Mouse (Mus musculus) macrophage (primary cell): ENCODE measurements around the gene Hexim2. TPM values are rescaled to one million over a fixed set of nuclear protein-coding genes. Genes with fewer than 3 reads are reported as not detected.

Experiments used
- H3K27ac ChIP-seq: fragments of 350-480 bp; formaldehyde crosslinking; 2 replicates; pipeline ENCODE4 v1.9.0; 2021
- H3K36me3 ChIP-seq: fragments of 350-480 bp; formaldehyde crosslinking; 2 replicates; pipeline ENCODE4 v1.9.0; 2021; ENCODE audit errors: inconsistent target
- H3K4me3 ChIP-seq: fragments of 350-480 bp; formaldehyde crosslinking; 2 replicates; pipeline ENCODE4 v1.9.0; 2021; ENCODE audit errors: inconsistent target
- H3K79me2 ChIP-seq: fragments of 350-480 bp; formaldehyde crosslinking; 2 replicates; pipeline ENCODE4 v1.9.0; 2021; ENCODE audit errors: inconsistent target
- WGBS: methylation state at CpG from one replicate; pipeline ENCODE4 v1.1.7; 2026; ENCODE audit warnings: inconsistent platforms; ENCODE audit not compliant: missing documents; 5-methylcytosine and 5-hydroxymethylcytosine counted together
- polyA plus RNA-seq: library from polyadenylated mRNA; stranded (reverse); fragments of 250-400 nt; gene quantifications from 3 replicates; pipeline ENCODE4 v1.2.4, GENCODE M21; 2018; ENCODE audit warnings: inconsistent platforms

The Hexim2 gene
- polyA plus RNA-seq, 1 experiment from 2014 or later: 0.98 TPM

DNA sequence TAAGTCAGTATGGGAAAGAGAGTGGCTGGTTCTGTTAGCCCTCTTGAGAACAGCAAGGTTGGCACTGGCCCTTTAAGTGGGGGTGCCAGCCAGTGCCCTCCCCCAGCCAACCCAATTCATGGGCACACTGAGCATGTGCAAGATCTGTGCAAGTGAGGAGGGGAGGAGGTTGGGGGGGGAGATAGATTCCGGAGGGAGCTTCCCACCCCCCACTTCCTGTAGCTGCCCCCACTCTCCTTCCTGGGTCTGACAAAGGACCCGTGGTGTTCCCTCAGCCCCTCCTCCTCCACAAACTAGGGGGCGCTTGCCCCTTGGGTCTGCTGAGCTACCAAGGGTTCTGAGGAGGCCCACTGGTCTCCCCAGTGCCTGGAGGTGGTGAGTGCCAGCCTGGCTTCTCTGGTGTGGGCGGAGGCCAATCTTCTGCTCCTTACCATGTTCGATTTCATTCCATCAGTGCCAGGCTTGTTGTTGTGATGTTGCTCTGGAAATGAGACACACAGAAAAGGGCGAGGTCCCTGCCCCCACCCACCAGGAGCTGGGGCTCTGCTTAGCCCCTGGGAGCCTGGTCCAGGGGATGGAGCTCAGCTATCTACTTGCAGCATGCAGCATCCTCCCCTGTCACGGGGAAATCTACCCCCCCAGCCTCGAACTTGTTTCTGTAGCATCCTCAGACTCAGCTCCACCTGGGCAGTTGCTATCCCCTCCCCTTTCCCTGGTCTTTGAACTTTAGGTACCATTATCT is 10.4 kb downstream of the Hexim2 start:
- no peak overlapping the region for H3K4me3 ChIP-seq
- WGBS: 36% methylated on average over 8 of the region's 8 CpGs

GRCm38 (mm10) chr11:103144309-103145285 is 12.4 kb downstream of the Hexim2 start:
- Histone ChIP-seq H3K79me2 (no peaks in the 10 kb centered on the region), H3K36me3 (no peaks in the 10 kb centered on the region), H3K4me3 (no peak overlapping the region), H3K27ac (peak overlapping the region; percentile 15; the same call in 1 of the 2 replicates)
- WGBS: 72% methylated on average over 12 of the region's 12 CpGs

More for the DNA sequence above, 10.4 kb downstream of the Hexim2 start:
- Histone ChIP-seq H3K79me2 (no peaks in the 10 kb centered on the region), H3K36me3 (no peaks in the 10 kb centered on the region), H3K27ac (peak overlapping the region; percentile 25; the same call in 1 of the 2 replicates)

DNA sequence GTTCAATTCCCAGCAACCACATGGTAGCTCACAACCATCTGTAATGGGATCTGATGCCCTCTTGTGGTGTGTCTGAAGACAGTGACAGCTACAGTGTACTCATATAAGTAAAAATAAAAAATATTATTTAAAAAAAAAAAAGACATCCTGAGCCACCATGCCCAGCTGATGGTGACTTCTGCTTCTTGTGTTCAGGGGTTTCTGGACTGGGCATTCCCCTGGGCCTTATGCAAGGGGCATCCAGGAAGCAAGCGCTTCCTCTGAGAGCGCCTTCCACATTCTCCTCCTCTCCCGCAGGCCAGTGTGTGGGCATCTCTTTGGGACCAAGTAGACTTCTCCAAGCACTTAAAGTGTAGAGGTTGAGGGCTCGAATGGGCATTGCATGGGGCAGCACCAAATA is 14.2 kb downstream of the Hexim2 start:
- H3K4me3 ChIP-seq: no peak overlapping the region
- peak overlapping the region; percentile 91 for H3K27ac ChIP-seq
- no peaks in the 10 kb centered on the region for H3K79me2 ChIP-seq
- H3K36me3 ChIP-seq: no peaks in the 10 kb centered on the region
- WGBS: 33% methylated on average over 4 of the region's 4 CpGs

DNA sequence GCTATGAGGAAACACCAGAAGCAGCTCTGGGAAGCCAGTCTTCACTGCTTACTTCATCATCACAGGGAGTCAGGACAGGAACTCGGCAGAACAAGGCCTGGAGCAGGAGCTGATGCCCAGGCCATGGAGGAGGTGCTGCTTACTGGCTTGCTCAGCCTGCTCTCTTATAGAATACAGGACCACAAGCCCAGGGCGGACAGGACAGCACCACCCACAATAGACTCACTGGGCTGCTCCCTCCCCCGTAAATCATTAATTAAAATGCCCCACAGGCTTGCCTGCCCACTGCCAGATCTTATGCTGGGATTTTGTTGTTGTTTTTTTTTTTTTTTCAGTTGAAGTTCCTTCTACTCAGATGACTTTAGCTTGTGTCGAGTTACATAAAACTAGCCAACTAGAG is 15.5 kb downstream of the Hexim2 start:
- peak overlapping the region; percentile 91 for H3K27ac ChIP-seq
- no peaks in the 10 kb centered on the region for H3K79me2 ChIP-seq
- 70% methylated on average over 4 of the region's 4 CpGs for WGBS
- no peak overlapping the region for H3K4me3 ChIP-seq
- H3K36me3 ChIP-seq: no peaks in the 10 kb centered on the region

GRCm38 (mm10) chr11:103149771-103150170 is 17.5 kb downstream of the Hexim2 start:
- Histone ChIP-seq H3K4me3 (no peak overlapping the region), H3K27ac (no peak overlapping the region), H3K36me3 (no peaks in the 10 kb centered on the region), H3K79me2 (no peaks in the 10 kb centered on the region)
- 97% methylated on average over 4 of the region's 4 CpGs for WGBS

- H3K4me3 ChIP-seq: no peak overlapping the region
- H3K27ac ChIP-seq: no peak overlapping the region
- no peaks in the 10 kb centered on the region for H3K36me3 ChIP-seq
- no peaks in the 10 kb centered on the region for H3K79me2 ChIP-seq
- 14% methylated on average over 22 of the region's 25 CpGs for WGBS
These were observed 26.6 kb downstream of the Hexim2 start for GRCm38 (mm10) chr11:103158621-103159478.

GRCm38 (mm10) chr11:103160738-103161137 is 28.5 kb downstream of the Hexim2 start:
- Histone ChIP-seq H3K36me3 (no peaks in the 10 kb centered on the region), H3K4me3 (no peak overlapping the region)
- 75% methylated on average over 10 of the region's 11 CpGs for WGBS

GRCm38 (mm10) chr11:103161449-103161848 is 29.2 kb downstream of the Hexim2 start:
- 90% methylated on average over 7 of the region's 7 CpGs for WGBS
- H3K27ac ChIP-seq: no peak overlapping the region
- no peak overlapping the region for H3K4me3 ChIP-seq
- no peaks in the 10 kb centered on the region for H3K79me2 ChIP-seq
- no peaks in the 10 kb centered on the region for H3K36me3 ChIP-seq

More at GRCm38 (mm10) chr11:103160738-103161137, 28.5 kb downstream of the Hexim2 start:
- H3K27ac ChIP-seq: no peak overlapping the region
- no peaks in the 10 kb centered on the region for H3K79me2 ChIP-seq

DNA sequence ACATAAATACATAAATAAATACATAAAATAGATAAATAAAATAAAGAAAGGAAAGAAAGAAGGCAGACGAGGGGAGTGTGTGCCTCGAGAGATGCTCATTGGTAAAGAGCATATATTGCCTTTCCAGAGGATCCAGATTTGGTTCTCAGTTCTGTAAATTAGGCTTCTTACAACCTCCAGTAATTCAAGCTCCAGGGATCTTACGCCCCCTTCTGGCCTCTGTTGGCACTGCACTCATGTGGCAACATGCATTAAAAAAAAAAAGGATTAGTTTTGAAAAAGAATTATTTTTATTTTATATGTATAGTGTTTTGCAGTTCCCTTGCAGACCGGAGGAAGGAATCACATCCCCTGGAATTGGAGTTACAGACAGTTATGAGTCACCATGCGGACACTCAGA is 29.9 kb downstream of the Hexim2 start:
- Histone ChIP-seq H3K4me3 (no peak overlapping the region), H3K36me3 (no peaks in the 10 kb centered on the region), H3K79me2 (no peaks in the 10 kb centered on the region), H3K27ac (no peak overlapping the region)
- WGBS: 98% methylated on average over 4 of the region's 5 CpGs

GRCm38 (mm10) chr11:103164391-103164790 is 32.2 kb downstream of the Hexim2 start:
- 67% methylated on average over 10 of the region's 10 CpGs for WGBS
- Histone ChIP-seq H3K36me3 (no peaks in the 10 kb centered on the region), H3K79me2 (no peaks in the 10 kb centered on the region)

GRCm38 (mm10) chr11:103168690-103169390 is 36.6 kb downstream of the Hexim2 start:
- Histone ChIP-seq H3K36me3 (no peaks in the 10 kb centered on the region), H3K4me3 (no peak overlapping the region), H3K79me2 (peaks cover 27% of the 10 kb centered on the region), H3K27ac (no peak overlapping the region)
- WGBS: 25% methylated on average over 9 of the region's 9 CpGs

More at GRCm38 (mm10) chr11:103164391-103164790, 32.2 kb downstream of the Hexim2 start:
- no peak overlapping the region for H3K27ac ChIP-seq
- H3K4me3 ChIP-seq: no peak overlapping the region

DNA sequence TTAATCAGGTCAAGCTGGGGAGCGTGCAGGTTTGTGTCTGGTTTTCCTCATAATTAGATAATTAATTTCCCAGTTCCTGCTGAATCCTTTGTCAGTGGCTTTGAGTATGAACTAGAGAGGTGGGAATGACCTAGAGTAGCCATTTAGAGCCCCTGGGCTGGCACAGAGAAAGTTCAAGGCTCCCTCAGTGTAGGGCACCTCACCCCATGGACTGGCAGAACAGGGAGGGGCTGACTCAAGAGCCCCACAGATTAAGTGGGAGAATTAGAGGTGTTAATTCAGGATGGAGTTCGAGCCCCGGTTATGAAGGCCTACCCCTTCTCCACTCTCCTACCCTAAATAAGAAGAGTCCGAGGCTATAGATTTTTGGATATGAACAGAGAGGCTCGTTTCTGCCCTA is 37.4 kb downstream of the Hexim2 start:
- WGBS: 90% methylated on average over 5 of the region's 5 CpGs

DNA sequence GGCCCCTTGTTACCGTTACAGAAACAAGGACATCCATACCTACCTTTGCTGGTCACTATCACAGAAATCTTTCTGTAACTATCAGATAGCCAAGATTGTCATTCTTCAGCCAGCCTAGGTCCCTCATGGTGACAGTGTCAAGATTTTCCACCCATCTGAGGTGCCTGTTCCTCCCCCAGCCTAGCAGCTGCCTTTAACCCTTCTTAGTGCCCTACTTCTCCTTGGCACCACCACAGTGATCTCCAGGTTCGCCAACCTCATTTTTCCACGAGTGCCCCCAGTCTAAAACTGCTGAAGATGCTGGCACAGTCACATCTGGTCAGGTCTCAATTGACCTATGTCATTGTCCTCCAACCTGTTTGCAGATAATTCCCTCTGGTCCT is 37.9 kb downstream of the Hexim2 start:
- Histone ChIP-seq H3K4me3 (no peak overlapping the region), H3K27ac (no peak overlapping the region), H3K36me3 (no peaks in the 10 kb centered on the region), H3K79me2 (peaks cover 39% of the 10 kb centered on the region)
- WGBS: 50% methylated on average over 3 of the region's 3 CpGs

More for the DNA sequence above, 37.4 kb downstream of the Hexim2 start:
- no peak overlapping the region for H3K27ac ChIP-seq
- H3K79me2 ChIP-seq: peaks cover 35% of the 10 kb centered on the region
- no peak overlapping the region for H3K4me3 ChIP-seq
- H3K36me3 ChIP-seq: no peaks in the 10 kb centered on the region
